Mouse (Mus musculus): Measurements from ENCODE around the gene Olfr520. TPM values are rescaled to one million over a fixed set of nuclear protein-coding genes. Genes with fewer than 3 reads are reported as not detected.

The Olfr520 gene
- total RNA-seq, 2 experiments from 2014 or later, result not detected

DNA sequence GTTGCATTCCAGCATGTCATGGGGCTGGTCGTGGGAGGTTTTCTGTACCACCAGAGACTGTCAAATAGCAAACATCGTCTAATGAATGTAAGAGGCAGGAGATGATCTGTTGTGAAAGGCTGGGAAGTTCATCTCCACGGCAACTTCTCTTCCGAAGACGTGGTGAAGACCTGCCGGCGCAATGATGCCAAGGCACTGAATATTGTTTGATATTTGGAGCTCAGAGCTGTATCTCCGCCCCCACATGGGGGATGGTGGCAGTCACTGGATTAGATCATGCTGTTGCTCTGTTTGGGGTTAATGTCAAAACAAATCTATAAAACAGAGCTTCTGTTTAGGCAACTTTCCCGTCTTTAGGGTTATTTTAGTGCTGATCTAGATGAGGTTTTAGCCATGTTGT is 9.2 kb downstream of the Olfr520 start:
- no peak overlapping the region for H3K4me3 ChIP-seq

GRCm38 (mm10) chr7:99763207-99763606 is 33.1 kb downstream of the Olfr520 start, which contains the start of gene Olfr521:
Olfr521 (plus strand) TSS chr7:99763507.
- no peak for DNase-seq
- intact Hi-C loops (cut with DNase I), result no loop called here
- no peak within 1 kb of the TSS for H3K4me3 ChIP-seq
- H3K27ac ChIP-seq, result no peak within 1 kb of the TSS
- TF ChIP-seq CTCF (IDR thresholded peaks at IDR 0.05), result no peak

More for the DNA sequence above, 9.2 kb downstream of the Olfr520 start:
- DNase-seq, result no peak
- intact Hi-C loops (cut with DNase I), result no loop called here
- H3K27ac ChIP-seq, result no peak overlapping the region
- TF ChIP-seq CTCF (IDR thresholded peaks at IDR 0.05), result no peak

DNA sequence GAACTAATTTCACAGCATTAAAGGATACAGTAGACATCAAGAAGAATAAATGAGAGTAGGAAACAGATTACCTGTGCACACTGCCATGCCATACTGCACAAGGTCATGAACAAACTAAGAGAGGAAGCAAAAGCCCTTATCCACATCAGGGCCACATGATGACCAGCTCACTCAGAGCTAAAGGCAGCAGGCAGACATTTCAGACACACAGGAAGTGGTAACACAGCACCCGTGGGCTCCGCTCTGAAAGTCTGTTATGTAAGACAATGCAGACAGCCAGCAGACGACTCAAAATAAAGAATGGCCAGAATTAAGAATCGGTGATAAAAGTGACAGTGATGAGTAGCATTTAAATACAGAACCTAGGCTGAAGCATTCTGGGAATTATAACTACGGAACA is 51.3 kb downstream of the Olfr520 start:
- no peak for TF ChIP-seq CTCF (IDR thresholded peaks at IDR 0.05)
- DNase-seq, result no peak
- no peak overlapping the region for H3K27ac ChIP-seq
- H3K4me3 ChIP-seq, result no peak overlapping the region
- intact Hi-C loops (cut with DNase I), result no loop called here

DNA sequence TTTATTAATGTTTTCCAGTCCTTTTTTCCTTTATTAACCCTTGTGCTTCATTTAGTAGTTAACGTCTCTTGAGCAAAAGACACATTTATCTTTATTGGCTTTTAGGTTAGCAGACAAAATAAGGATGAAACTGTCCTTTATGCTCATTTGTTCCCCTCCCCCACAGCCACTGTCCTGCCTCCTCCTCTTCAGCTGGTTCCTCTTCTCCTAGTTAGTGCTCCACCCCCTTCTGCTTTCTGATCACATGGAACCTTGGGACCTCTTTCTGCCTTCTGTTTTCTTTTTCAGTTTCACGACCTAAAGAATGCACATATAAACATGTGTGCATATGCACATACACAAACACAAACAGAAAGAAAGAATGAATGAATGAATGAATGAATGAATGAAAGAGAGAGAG is 51.8 kb downstream of the Olfr520 start:
- intact Hi-C loops (cut with DNase I), result no loop called here
- no peak for DNase-seq
- no peak overlapping the region for H3K27ac ChIP-seq
- H3K4me3 ChIP-seq, result no peak overlapping the region
- TF ChIP-seq CTCF (IDR thresholded peaks at IDR 0.05), result no peak

DNA sequence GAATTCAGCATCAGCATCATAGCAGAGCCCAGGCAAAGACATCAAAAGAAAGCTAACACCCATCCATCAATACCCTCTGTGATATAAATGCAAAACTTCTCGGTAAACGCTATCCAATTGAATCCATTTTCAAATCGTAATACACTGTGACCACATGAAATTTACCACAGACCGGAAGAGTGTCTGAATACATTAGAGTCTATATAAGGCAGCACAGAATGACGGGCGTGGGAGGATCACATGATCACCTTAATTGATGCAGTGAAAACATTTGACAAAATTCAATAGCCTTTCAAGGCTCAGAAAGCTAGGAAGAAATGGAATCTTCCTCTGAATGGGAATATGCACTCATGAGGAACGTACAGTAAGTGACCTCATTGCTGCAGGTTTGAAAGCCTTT is 53.3 kb downstream of the Olfr520 start:
- TF ChIP-seq CTCF (IDR thresholded peaks at IDR 0.05), result no peak
- H3K27ac ChIP-seq, result no peak overlapping the region
- intact Hi-C loops (cut with DNase I), result no loop called here
- no peak for DNase-seq
- no peak overlapping the region for H3K4me3 ChIP-seq

- H3K4me3 ChIP-seq, result no peak overlapping the region
- no peak overlapping the region for H3K27ac ChIP-seq
- intact Hi-C loops (cut with DNase I), result no loop called here
- DNase-seq, result no peak
- TF ChIP-seq CTCF (IDR thresholded peaks at IDR 0.05), result no peak
Observed at GRCm38 (mm10) chr7:99785553-99785952, 55.5 kb downstream of the Olfr520 start.

Other genes with a start within 250 kb of the Olfr520 start
- gene Rps3, start 246.5 kb upstream of the Olfr520 start, total RNA-seq (2021), result 100 to 1,000 TPM; 242 to 287 TPM
- gene Arrb1, start 194.8 kb upstream of the Olfr520 start, total RNA-seq (2021), result 10 to 100 TPM in 1 of 2 experiments, 1 to 10 TPM in 1; 6.9 to 10.8 TPM
- 10 to 100 TPM; 47.8 to 69.3 TPM for gene Tpbgl, start 103.2 kb upstream of the Olfr520 start, total RNA-seq (2021)
- 1 to 10 TPM; 5.2 to 7.1 TPM for gene Slco2b1, start 18.9 kb upstream of the Olfr520 start, total RNA-seq (2021)
- not detected for gene Olfr521, start 33.2 kb downstream of the Olfr520 start, total RNA-seq (2021)
- gene Neu3, start 98.1 kb downstream of the Olfr520 start, total RNA-seq (2021), result 1 to 10 TPM; 2.1 to 3.4 TPM
- under 1 TPM; 0.11 to 0.59 TPM for gene Xrra1, start 128.8 kb downstream of the Olfr520 start, total RNA-seq (2021)
- 10 to 100 TPM; 76.7 to 79.4 TPM for gene Spcs2, start 133.2 kb downstream of the Olfr520 start, total RNA-seq (2021)